Mouse (Mus musculus): ENCODE data around the gene Gpc6. TPM values are rescaled to one million over a fixed set of nuclear protein-coding genes. Genes with fewer than 3 reads are reported as not detected.

The Gpc6 gene
- polyA plus RNA-seq, 1 experiment from 2014 or later: 14.5 TPM

- Histone ChIP-seq H3K36me3 (ENCODE audit: control insufficient read depth, insufficient read depth, low read length) (no peaks in the 10 kb centered on the region), H3K27ac (replicated peaks in 1 of 2; ENCODE audit: control insufficient read depth in 1 of 2, insufficient read depth in 1 of 2, low read depth in 2 of 2, low read length in 2 of 2) (no peak overlapping the region), H3K9ac (ENCODE audit: low read length) (no peak overlapping the region), H3K9me3 (ENCODE audit: control insufficient read depth, low read length) (no peaks in the 10 kb centered on the region), H3K4me1 (ENCODE audit: control insufficient read depth in 2 of 2, insufficient read depth in 2 of 2, low read length in 2 of 2) (no peaks in the 10 kb centered on the region), H3K27me3 (ENCODE audit: control insufficient read depth, insufficient read depth, low read length) (no peaks in the 10 kb centered on the region), H3K4me2 (ENCODE audit: low read length) (no peak overlapping the region), H3K4me3 (ENCODE audit: control insufficient read depth in 1 of 2, insufficient read depth in 1 of 2, low read depth in 1 of 2, low read length in 2 of 2) (no peak overlapping the region)
- ATAC-seq (ENCODE audit: insufficient number of reproducible peaks, insufficient read depth, low FRiP score, low read depth): no peak
- 82% methylated on average over 2 of the region's 2 CpGs for WGBS
These were observed 371.2 kb downstream of the Gpc6 start for GRCm38 (mm10) chr14:117296207-117296838.

- no peaks in the 10 kb centered on the region for H3K36me3 ChIP-seq (ENCODE audit: control insufficient read depth, insufficient read depth, low read length)
- no peaks in the 10 kb centered on the region for H3K9me3 ChIP-seq (ENCODE audit: control insufficient read depth, low read length)
- H3K4me3 ChIP-seq (ENCODE audit: control insufficient read depth in 1 of 2, insufficient read depth in 1 of 2, low read depth in 1 of 2, low read length in 2 of 2): no peak overlapping the region
- H3K27ac ChIP-seq (replicated peaks in 1 of 2; ENCODE audit: control insufficient read depth in 1 of 2, insufficient read depth in 1 of 2, low read depth in 2 of 2, low read length in 2 of 2): no peak overlapping the region
- no peak overlapping the region for H3K4me2 ChIP-seq (ENCODE audit: low read length)
- no peak overlapping the region for H3K9ac ChIP-seq (ENCODE audit: low read length)
- ATAC-seq (ENCODE audit: insufficient number of reproducible peaks, insufficient read depth, low FRiP score, low read depth): no peak
- 82% methylated on average over 3 of the region's 3 CpGs for WGBS
- no peaks in the 10 kb centered on the region for H3K4me1 ChIP-seq (ENCODE audit: control insufficient read depth in 2 of 2, insufficient read depth in 2 of 2, low read length in 2 of 2)
- no peaks in the 10 kb centered on the region for H3K27me3 ChIP-seq (ENCODE audit: control insufficient read depth, insufficient read depth, low read length)
These were observed 375.9 kb downstream of the Gpc6 start for GRCm38 (mm10) chr14:117301019-117301418.

GRCm38 (mm10) chr14:117303901-117304722 is 379.0 kb downstream of the Gpc6 start:
- 66% methylated on average over 8 of the region's 8 CpGs for WGBS
- ATAC-seq (ENCODE audit: insufficient number of reproducible peaks, insufficient read depth, low FRiP score, low read depth): no peak

GRCm38 (mm10) chr14:117304723-117305010 is 379.6 kb downstream of the Gpc6 start:
- Histone ChIP-seq H3K9ac (ENCODE audit: low read length) (no peak overlapping the region), H3K4me2 (ENCODE audit: low read length) (no peak overlapping the region), H3K4me1 (ENCODE audit: control insufficient read depth in 2 of 2, insufficient read depth in 2 of 2, low read length in 2 of 2) (0 out of 4 replicates have a peak, but pooled peaks cover 0 to 6% of the 10 kb centered on the region in 2 experiments), H3K4me3 (ENCODE audit: control insufficient read depth in 1 of 2, insufficient read depth in 1 of 2, low read depth in 1 of 2, low read length in 2 of 2) (no peak overlapping the region), H3K36me3 (ENCODE audit: control insufficient read depth, insufficient read depth, low read length) (no peaks in the 10 kb centered on the region), H3K27me3 (ENCODE audit: control insufficient read depth, insufficient read depth, low read length) (no peaks in the 10 kb centered on the region), H3K9me3 (ENCODE audit: control insufficient read depth, low read length) (no peaks in the 10 kb centered on the region), H3K27ac (replicated peaks in 1 of 2; ENCODE audit: control insufficient read depth in 1 of 2, insufficient read depth in 1 of 2, low read depth in 2 of 2, low read length in 2 of 2) (no peak overlapping the region)
- ATAC-seq (ENCODE audit: insufficient number of reproducible peaks, insufficient read depth, low FRiP score, low read depth): no peak
- 75% methylated on average over 2 of the region's 2 CpGs for WGBS

More at GRCm38 (mm10) chr14:117303901-117304722, 379.0 kb downstream of the Gpc6 start:
- Histone ChIP-seq H3K36me3 (ENCODE audit: control insufficient read depth, insufficient read depth, low read length) (no peaks in the 10 kb centered on the region), H3K4me1 (ENCODE audit: control insufficient read depth in 2 of 2, insufficient read depth in 2 of 2, low read length in 2 of 2) (0 out of 4 replicates have a peak, but pooled peaks cover 0 to 6% of the 10 kb centered on the region in 2 experiments), H3K27ac (replicated peaks in 1 of 2; ENCODE audit: control insufficient read depth in 1 of 2, insufficient read depth in 1 of 2, low read depth in 2 of 2, low read length in 2 of 2) (no peak overlapping the region), H3K4me3 (ENCODE audit: control insufficient read depth in 1 of 2, insufficient read depth in 1 of 2, low read depth in 1 of 2, low read length in 2 of 2) (no peak overlapping the region), H3K4me2 (ENCODE audit: low read length) (no peak overlapping the region), H3K27me3 (ENCODE audit: control insufficient read depth, insufficient read depth, low read length) (no peaks in the 10 kb centered on the region), H3K9me3 (ENCODE audit: control insufficient read depth, low read length) (no peaks in the 10 kb centered on the region), H3K9ac (ENCODE audit: low read length) (no peak overlapping the region)

GRCm38 (mm10) chr14:117309997-117310520 is 384.9 kb downstream of the Gpc6 start:
- H3K9ac ChIP-seq (ENCODE audit: low read length): no peak overlapping the region
- H3K9me3 ChIP-seq (ENCODE audit: control insufficient read depth, low read length): no peaks in the 10 kb centered on the region
- no peaks in the 10 kb centered on the region for H3K36me3 ChIP-seq (ENCODE audit: control insufficient read depth, insufficient read depth, low read length)
- ATAC-seq (ENCODE audit: insufficient number of reproducible peaks, insufficient read depth, low FRiP score, low read depth): no peak
- 84% methylated on average over 3 of the region's 3 CpGs for WGBS
- H3K27me3 ChIP-seq (ENCODE audit: control insufficient read depth, insufficient read depth, low read length): no peaks in the 10 kb centered on the region
- H3K27ac ChIP-seq (replicated peaks in 1 of 2; ENCODE audit: control insufficient read depth in 1 of 2, insufficient read depth in 1 of 2, low read depth in 2 of 2, low read length in 2 of 2): no peak overlapping the region
- no peak overlapping the region for H3K4me3 ChIP-seq (ENCODE audit: control insufficient read depth in 1 of 2, insufficient read depth in 1 of 2, low read depth in 1 of 2, low read length in 2 of 2)
- H3K4me2 ChIP-seq (ENCODE audit: low read length): no peak overlapping the region
- 0 out of 4 replicates have a peak, but pooled peaks cover 0 to 6% of the 10 kb centered on the region in 2 experiments for H3K4me1 ChIP-seq (ENCODE audit: control insufficient read depth in 2 of 2, insufficient read depth in 2 of 2, low read length in 2 of 2)

- ATAC-seq (ENCODE audit: insufficient number of reproducible peaks, insufficient read depth, low FRiP score, low read depth): no peak
- Histone ChIP-seq H3K4me1 (ENCODE audit: control insufficient read depth in 2 of 2, insufficient read depth in 2 of 2, low read length in 2 of 2) (no peaks in the 10 kb centered on the region), H3K4me2 (ENCODE audit: low read length) (no peak overlapping the region), H3K27me3 (ENCODE audit: control insufficient read depth, insufficient read depth, low read length) (no peaks in the 10 kb centered on the region), H3K4me3 (ENCODE audit: control insufficient read depth in 1 of 2, insufficient read depth in 1 of 2, low read depth in 1 of 2, low read length in 2 of 2) (no peak overlapping the region), H3K36me3 (ENCODE audit: control insufficient read depth, insufficient read depth, low read length) (no peaks in the 10 kb centered on the region), H3K9ac (ENCODE audit: low read length) (no peak overlapping the region), H3K9me3 (ENCODE audit: control insufficient read depth, low read length) (no peaks in the 10 kb centered on the region), H3K27ac (replicated peaks in 1 of 2; ENCODE audit: control insufficient read depth in 1 of 2, insufficient read depth in 1 of 2, low read depth in 2 of 2, low read length in 2 of 2) (no peak overlapping the region)
- WGBS: 80% methylated on average over 2 of the region's 2 CpGs
These were observed 399.1 kb downstream of the Gpc6 start for GRCm38 (mm10) chr14:117324214-117324613.

GRCm38 (mm10) chr14:117332256-117332655 is 407.1 kb downstream of the Gpc6 start:
- H3K9ac ChIP-seq (ENCODE audit: low read length): no peak overlapping the region
- no peak overlapping the region for H3K4me3 ChIP-seq (ENCODE audit: control insufficient read depth in 1 of 2, insufficient read depth in 1 of 2, low read depth in 1 of 2, low read length in 2 of 2)
- no peak overlapping the region for H3K4me2 ChIP-seq (ENCODE audit: low read length)
- no peaks in the 10 kb centered on the region for H3K36me3 ChIP-seq (ENCODE audit: control insufficient read depth, insufficient read depth, low read length)
- H3K9me3 ChIP-seq (ENCODE audit: control insufficient read depth, low read length): no peaks in the 10 kb centered on the region
- H3K4me1 ChIP-seq (ENCODE audit: control insufficient read depth in 2 of 2, insufficient read depth in 2 of 2, low read length in 2 of 2): no peaks in the 10 kb centered on the region
- WGBS: 90% methylated on average over 1 of the region's 1 CpGs
- H3K27me3 ChIP-seq (ENCODE audit: control insufficient read depth, insufficient read depth, low read length): no peaks in the 10 kb centered on the region
- no peak overlapping the region for H3K27ac ChIP-seq (replicated peaks in 1 of 2; ENCODE audit: control insufficient read depth in 1 of 2, insufficient read depth in 1 of 2, low read depth in 2 of 2, low read length in 2 of 2)
- ATAC-seq (ENCODE audit: insufficient number of reproducible peaks, insufficient read depth, low FRiP score, low read depth): no peak

All from heart, embryonic 14.5 days (tissue).